Mouse (Mus musculus) cerebellum, adult 2 months (tissue): ENCODE results near the gene Tlcd2. TPM values are rescaled to one million over a fixed set of nuclear protein-coding genes. Genes with fewer than 3 reads are reported as not detected.
"Not testable (repeated sequence)": the region's sequence is repeated elsewhere in the genome, so short reads cannot be mapped to it uniquely, and the experiment has no call there.

Experiments
- DNase-seq, 2 experiments: peaks; one replicate each; pipeline ENCODE4 v3.0.0; 2021
- H3K27ac ChIP-seq: fragments of 200-500 bp; 2 replicates; pipeline ENCODE4 v1.5.1; 2012; ENCODE audit warnings: low read length, control low read depth, inconsistent platforms; ENCODE audit not compliant: insufficient read depth
- H3K27me3 ChIP-seq: fragments of 200-500 bp; 2 replicates; pipeline ENCODE4 v1.6.1; 2012; ENCODE audit warnings: inconsistent platforms, mild to moderate bottlenecking, low read length, moderate library complexity; ENCODE audit not compliant: control insufficient read depth, insufficient read depth
- H3K4me1 ChIP-seq: fragments of 200-500 bp; 2 replicates; pipeline ENCODE4 v1.6.1; 2011; ENCODE audit warnings: low read length; ENCODE audit not compliant: control insufficient read depth, insufficient read depth
- H3K4me3 ChIP-seq: fragments of 200-500 bp; replicated peaks from 2 replicates; pipeline ENCODE3; 2011; ENCODE audit warnings: mild to moderate bottlenecking, low read depth, low read length, control low read depth; ENCODE audit not compliant: insufficient read depth
- CTCF ChIP-seq: fragments of 200-500 bp; IDR thresholded peaks from 2 replicates; pipeline ENCODE4 v1.5.1; 2011; ENCODE audit warnings: low read depth, mild to moderate bottlenecking, control low read depth, low read length, moderate library complexity, borderline replicate concordance; ENCODE audit not compliant: insufficient read depth
- POLR2A ChIP-seq: fragments of 200-500 bp; IDR thresholded peaks from 2 replicates; pipeline ENCODE4 v1.6.1; 2011; ENCODE audit warnings: low read length, control low read depth, borderline replicate concordance; ENCODE audit not compliant: insufficient read depth
- WGBS: fragments of 180-500 bp; shearing (Covaris S2); methylation state at CpG from one replicate; pipeline ENCODE4 v1.1.7; 2018; 5-methylcytosine and 5-hydroxymethylcytosine counted together
- polyA plus RNA-seq: library from polyadenylated mRNA; depleted of rRNA; stranded (reverse); fragments of >200 nt; gene quantifications from 2 replicates; pipeline ENCODE4 v1.2.3, GENCODE M21; 2012

Gene Tlcd2
- polyA plus RNA-seq, 1 experiment, result 0.56 TPM

DNA sequence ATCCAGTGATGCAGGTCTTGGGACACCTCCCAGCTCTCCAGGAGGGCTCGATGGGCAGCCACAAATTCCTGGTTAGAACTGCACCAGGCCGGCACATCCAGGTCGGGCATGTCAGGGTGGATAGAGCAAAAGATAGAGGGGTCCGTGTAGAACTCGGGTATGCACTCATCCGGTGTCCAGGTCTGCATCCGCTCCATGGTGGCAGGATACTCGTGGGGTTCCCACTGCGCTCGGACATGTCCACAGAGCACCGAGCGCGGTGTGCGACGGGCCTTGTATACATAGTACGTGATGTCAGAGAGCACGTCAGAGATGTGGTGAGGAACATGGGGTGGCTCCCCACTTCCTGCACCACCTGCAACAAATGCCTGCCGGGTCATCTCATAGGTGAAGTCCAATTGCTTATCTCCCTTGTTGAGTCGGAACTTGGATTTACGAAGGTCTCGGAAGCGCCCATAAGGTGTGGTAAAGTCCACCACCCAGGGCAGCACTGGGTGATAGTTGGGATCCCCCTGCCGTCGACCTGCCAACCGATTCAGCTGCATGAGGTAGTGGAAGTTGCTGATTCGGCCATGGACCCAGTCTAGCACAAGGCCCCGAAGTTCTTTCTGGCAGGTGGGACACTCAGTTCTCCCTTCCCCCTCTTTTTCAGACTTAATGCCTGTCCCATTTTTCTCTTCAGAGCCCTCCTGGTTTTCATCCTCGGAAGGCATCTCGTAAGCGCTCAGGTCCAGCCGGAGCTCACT is 8.5 kb upstream of the Tlcd2 start:
- H3K27ac ChIP-seq, result no peak overlapping the region
- TF ChIP-seq CTCF, result no peak
- TF ChIP-seq POLR2A, result no peak
- WGBS, result 92% methylated on average over 31 of the region's 31 CpGs
- H3K4me1 ChIP-seq, result peaks cover 35% of the 10 kb centered on the region
- H3K4me3 ChIP-seq, result peak overlapping the region; percentile 73
- H3K27me3 ChIP-seq, result no peaks in the 10 kb centered on the region
- DNase-seq, result no peak

DNA sequence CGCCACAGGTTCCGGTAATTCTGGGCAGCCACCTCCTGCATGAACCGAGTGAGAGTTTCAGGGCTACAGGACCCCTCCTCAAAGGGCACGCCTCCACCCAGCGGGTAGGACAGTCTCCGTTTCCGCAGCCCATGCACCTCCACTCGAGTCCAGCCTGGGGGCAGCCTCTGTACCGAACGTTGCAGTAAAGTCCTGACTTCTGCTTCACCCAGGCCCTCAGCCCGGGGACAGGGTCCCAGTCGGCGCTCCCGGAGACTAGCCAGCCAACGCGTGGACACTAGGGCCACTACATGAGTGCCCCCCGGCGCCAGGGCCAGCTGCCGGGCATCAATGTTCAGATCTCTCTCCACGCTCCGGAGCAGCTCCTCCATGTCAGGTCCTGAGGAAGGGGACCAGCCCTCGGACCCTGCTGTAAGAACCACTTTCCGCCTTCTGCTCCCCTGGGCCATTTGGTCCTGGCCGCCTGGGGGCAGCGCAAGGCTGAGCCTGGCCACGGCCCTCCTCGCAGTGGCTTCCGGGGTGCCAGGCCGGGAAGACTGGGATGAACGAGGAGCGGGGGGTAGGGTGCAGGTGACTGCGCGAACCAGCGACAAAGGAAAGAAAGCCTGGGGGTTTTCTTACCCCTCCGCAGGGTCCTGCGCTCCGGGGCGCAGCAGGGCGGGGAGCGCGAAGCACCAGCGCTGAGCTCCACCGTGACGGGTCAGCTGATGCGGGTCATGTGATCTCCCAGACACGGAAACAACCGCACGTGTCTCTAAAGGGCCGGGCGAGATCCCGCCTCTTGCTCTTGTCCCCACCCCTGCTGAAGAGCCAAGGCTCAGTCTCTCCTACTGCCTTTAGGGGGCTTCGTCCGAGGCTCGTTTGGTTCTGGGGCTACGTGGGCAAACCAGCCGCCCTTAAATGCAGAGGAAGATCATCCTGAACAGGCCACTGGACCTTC is 7.3 kb upstream of the Tlcd2 start, which contains the start of gene Wdr81:
TSS of gene Wdr81 (minus strand) at position 727 of the 940 bp plus-strand sequence.
- peaks cover 35% of the 10 kb centered on the region for H3K4me1 ChIP-seq
- peak within 1 kb of the TSS; percentile 54; the same call in 1 of the 2 replicates for H3K27ac ChIP-seq
- WGBS, result 2% methylated on average over 56 of the region's 56 CpGs
- H3K27me3 ChIP-seq, result no peaks in the 10 kb centered on the region
- DNase-seq, result peak; percentile 86 to 87
- 0 out of 2 replicates have a peak, but pooled peaks have one; percentile 23 for TF ChIP-seq CTCF
- peak; percentile 71 for TF ChIP-seq POLR2A
- H3K4me3 ChIP-seq, result peak within 1 kb of the TSS; percentile 73

- H3K4me3 ChIP-seq, result peak overlapping the region; percentile 73
- H3K27ac ChIP-seq, result peak overlapping the region; percentile 54; the same call in 1 of the 2 replicates
- no peak for DNase-seq
- peaks cover 32% of the 10 kb centered on the region for H3K4me1 ChIP-seq
- WGBS, result 61% methylated on average over 10 of the region's 10 CpGs
- H3K27me3 ChIP-seq, result no peaks in the 10 kb centered on the region
- no peak for TF ChIP-seq CTCF
- TF ChIP-seq POLR2A, result no peak
Measured at GRCm38 (mm10) chr11:75455041-75455736, 6.3 kb upstream of the Tlcd2 start.

GRCm38 (mm10) chr11:75455971-75456370 is 5.5 kb upstream of the Tlcd2 start:
- DNase-seq, H3K27ac ChIP-seq, H3K4me3 ChIP-seq, H3K27me3 ChIP-seq: not testable (repeated sequence)
- WGBS, result 97% methylated on average over 2 of the region's 2 CpGs
- H3K4me1 ChIP-seq, result peaks cover 24% of the 10 kb centered on the region

DNA sequence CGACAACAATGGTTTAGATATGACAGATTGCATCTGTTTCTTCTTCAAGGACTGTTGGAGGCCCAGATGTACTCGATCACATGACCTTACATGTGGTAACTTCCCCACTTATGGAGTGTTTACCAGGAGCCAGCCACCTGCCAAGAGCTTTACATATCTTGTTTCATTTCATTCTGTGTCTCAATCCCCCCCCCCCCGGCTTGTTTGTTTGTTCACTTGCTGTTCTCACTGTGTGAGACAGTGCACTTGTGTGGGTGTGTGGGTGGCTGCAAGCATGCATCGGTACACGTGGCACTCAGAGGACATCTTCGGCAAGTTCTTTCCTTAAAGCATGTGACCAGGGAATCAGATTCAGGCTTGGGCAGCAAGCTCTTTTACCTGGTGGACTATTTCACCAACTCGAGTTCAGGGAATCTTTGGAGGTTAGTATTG is 5.1 kb upstream of the Tlcd2 start:
- no peak for DNase-seq
- Histone ChIP-seq H3K27me3 (no peaks in the 10 kb centered on the region), H3K4me3 (no peak overlapping the region), H3K4me1 (peaks cover 20% of the 10 kb centered on the region), H3K27ac (no peak overlapping the region)
- 92% methylated on average over 7 of the region's 7 CpGs for WGBS
- TF ChIP-seq POLR2A, result no peak
- TF ChIP-seq CTCF, result no peak

DNA sequence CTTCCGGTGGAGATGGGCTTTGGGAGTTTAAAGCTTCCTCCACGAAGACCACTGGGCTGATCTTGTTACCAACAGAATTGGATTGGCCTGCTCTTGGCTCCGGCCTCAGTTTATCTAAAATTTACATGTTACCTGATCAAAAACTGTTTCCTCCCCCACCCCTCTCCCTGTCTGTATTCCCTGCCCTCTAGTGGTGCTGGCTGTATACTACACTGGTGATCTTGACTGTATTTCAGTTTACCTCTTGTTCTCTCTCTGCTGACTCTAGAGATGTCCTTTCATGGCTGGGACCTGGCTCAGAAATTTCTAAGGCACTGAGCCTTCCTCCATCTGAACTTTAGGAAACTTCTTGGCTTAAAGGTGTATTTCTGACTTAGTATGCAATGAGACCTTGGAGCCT is 3.3 kb upstream of the Tlcd2 start:
- peaks cover 20% of the 10 kb centered on the region for H3K4me1 ChIP-seq
- peak in 1 of 2 experiments; percentile 45 for DNase-seq

GRCm38 (mm10) chr11:75458628-75459041 is 2.9 kb upstream of the Tlcd2 start:
- Histone ChIP-seq H3K27me3 (no peaks in the 10 kb centered on the region), H3K4me1 (peaks cover 16% of the 10 kb centered on the region), H3K27ac (no peak overlapping the region), H3K4me3 (no peak overlapping the region)
- TF ChIP-seq CTCF, result no peak
- TF ChIP-seq POLR2A, result no peak
- 49% methylated on average over 8 of the region's 8 CpGs for WGBS
- no peak for DNase-seq

More for the DNA sequence above, 3.3 kb upstream of the Tlcd2 start:
- TF ChIP-seq POLR2A (no peak), CTCF (peak; percentile 58; the same call in 1 of the 2 replicates)
- Histone ChIP-seq H3K27me3 (no peaks in the 10 kb centered on the region), H3K27ac (no peak overlapping the region), H3K4me3 (no peak overlapping the region)
- 19% methylated on average over 3 of the region's 3 CpGs for WGBS
